Mouse (Mus musculus) embryo, embryonic 11 days (tissue): ENCODE data around the gene Gtf3c5.

ENCODE experiments used
- DNase-seq: peaks from one replicate; pipeline ENCODE4 v3.0.0-alpha.2; 2015

Gene Gtf3c5

GRCm38 (mm10) chr2:28607341-28608165, 24.0 kb upstream of the Gtf3c5 start:
- no peak for DNase-seq

- DNase-seq: no peak
These were observed 23.2 kb upstream of the Gtf3c5 start for GRCm38 (mm10) chr2:28606601-28607340.

GRCm38 (mm10) chr2:28605789-28606541, 22.4 kb upstream of the Gtf3c5 start:
- DNase-seq: no peak

- DNase-seq: no peak
These were observed 20.0 kb upstream of the Gtf3c5 start for GRCm38 (mm10) chr2:28603542-28603941.

GRCm38 (mm10) chr2:28601720-28602590, 18.4 kb upstream of the Gtf3c5 start:
- DNase-seq: no peak

- no peak for DNase-seq
These were observed 16.0 kb upstream of the Gtf3c5 start for GRCm38 (mm10) chr2:28599569-28599900.

- no peak for DNase-seq
These were observed 15.4 kb upstream of the Gtf3c5 start for GRCm38 (mm10) chr2:28598692-28599568.

- no peak for DNase-seq
These were observed 14.4 kb upstream of the Gtf3c5 start for GRCm38 (mm10) chr2:28597733-28598547.

- no peak for DNase-seq
These were observed 13.4 kb upstream of the Gtf3c5 start for GRCm38 (mm10) chr2:28596998-28597397.

- no peak for DNase-seq
These were observed 12.5 kb upstream of the Gtf3c5 start for GRCm38 (mm10) chr2:28596021-28596420.

- peak; percentile 79 for DNase-seq
These were observed 9.3 kb upstream of the Gtf3c5 start for GRCm38 (mm10) chr2:28592809-28593208.

- no peak for DNase-seq
These were observed 7.9 kb upstream of the Gtf3c5 start for GRCm38 (mm10) chr2:28591479-28591878.

GRCm38 (mm10) chr2:28588574-28588973, 5.0 kb upstream of the Gtf3c5 start:
- DNase-seq: no peak

GRCm38 (mm10) chr2:28585730-28586129, 2.2 kb upstream of the Gtf3c5 start:
- DNase-seq: no peak

GRCm38 (mm10) chr2:28585043-28585571, 1.6 kb upstream of the Gtf3c5 start:
- DNase-seq: peak; percentile 86

- DNase-seq: peak; percentile 93
These were observed 751 bp downstream of the Gtf3c5 start for GRCm38 (mm10) chr2:28582647-28583353.

GRCm38 (mm10) chr2:28578003-28578402, 5.5 kb downstream of the Gtf3c5 start:
- no peak for DNase-seq

- DNase-seq: no peak
These were observed 6.7 kb downstream of the Gtf3c5 start for GRCm38 (mm10) chr2:28576815-28577214.

- DNase-seq: no peak
These were observed 8.2 kb downstream of the Gtf3c5 start for GRCm38 (mm10) chr2:28575341-28575740.

GRCm38 (mm10) chr2:28569903-28570302, 13.6 kb downstream of the Gtf3c5 start:
- peak; percentile 35 for DNase-seq
